Mouse (Mus musculus): ENCODE results near the gene Arid3a.
A peak's percentile ranks its signal among the peaks of the same experiment; 100 is the strongest.

DNA sequence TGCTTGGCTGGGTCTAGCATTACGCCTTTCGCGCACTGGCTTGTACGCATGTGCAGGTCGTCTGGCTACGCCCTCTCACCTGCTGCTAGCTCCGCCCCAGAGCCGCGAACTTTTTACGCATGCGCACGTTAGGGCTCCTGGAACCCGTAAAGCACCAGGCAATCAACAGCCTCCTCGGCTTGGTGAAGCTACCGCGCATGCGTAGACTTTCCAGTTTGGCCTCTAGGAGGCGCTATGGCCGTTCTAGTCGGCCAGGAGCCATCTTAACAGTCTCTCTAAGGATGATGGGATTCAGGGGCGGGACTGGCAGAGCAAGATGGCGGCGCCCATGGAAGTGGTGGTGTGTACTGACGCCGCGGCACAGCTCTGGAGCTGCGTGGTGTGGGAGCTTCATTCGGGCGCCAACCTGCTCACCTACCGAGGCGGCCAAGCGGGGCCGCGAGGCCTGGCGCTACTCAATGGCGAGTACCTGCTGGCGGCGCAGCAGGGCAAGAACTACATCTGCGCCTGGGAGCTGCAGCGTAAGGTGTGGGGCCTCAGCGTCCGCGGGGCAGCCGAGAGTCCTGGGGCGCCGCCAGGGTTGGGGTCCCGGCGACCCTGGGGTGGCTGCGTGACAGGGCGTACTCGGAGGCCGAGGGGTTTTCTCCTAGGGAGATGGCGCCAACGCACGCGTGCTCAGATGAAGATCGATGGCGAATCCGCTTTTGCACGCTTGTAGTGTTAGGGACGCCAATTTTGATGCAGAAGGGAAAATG is 33.2 kb downstream of the Arid3a start, which contains the start of gene Wdr18:
- TF ChIP-seq POLR2A (IDR thresholded peaks at IDR 0.05; ENCODE audit: borderline replicate concordance, control insufficient read depth, low read depth, low read length) (peak; percentile 48; the same call in 1 of the 2 replicates), CTCF (IDR thresholded peaks at IDR 0.05; ENCODE audit: control insufficient read depth, insufficient read depth, low read length) (peak; percentile 97)

Data from bone marrow, adult 2 months (tissue).